Mouse (Mus musculus): ENCODE measurements around the gene P2ry6. TPM values are rescaled to one million over a fixed set of nuclear protein-coding genes. Genes with fewer than 3 reads are reported as not detected.

Gene P2ry6
- polyA plus RNA-seq, 1 experiment = 59.1 TPM

DNA sequence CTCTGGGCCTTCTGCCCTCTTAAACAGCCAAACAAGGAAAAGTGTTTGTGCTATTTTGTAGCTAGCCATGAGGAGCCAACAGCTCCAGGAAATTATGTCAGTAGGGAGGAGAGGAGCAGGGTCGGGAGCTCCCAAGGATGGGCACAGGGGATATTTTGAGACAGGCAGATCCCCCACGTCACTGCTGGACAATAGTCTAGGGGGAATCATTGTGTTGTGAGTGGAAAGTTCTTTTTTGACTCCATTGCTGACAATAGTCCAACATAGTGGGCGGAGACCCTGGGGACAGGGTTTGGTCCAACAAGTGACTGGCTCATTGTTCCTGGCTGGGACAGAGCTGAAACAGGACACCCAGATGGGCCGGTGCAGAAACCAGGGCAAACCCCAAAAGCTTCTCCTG, 18.7 kb upstream of the P2ry6 start:
- DNase-seq = no peak
- WGBS = 43% methylated on average over 4 of the region's 4 CpGs
- no peak overlapping the region for H3K4me3 ChIP-seq (replicated peaks; ENCODE audit: extremely low read depth, low read depth, low read length)
- TF ChIP-seq CTCF (IDR thresholded peaks at IDR 0.05; ENCODE audit: insufficient read depth, low read length) (no peak), POLR2A (IDR thresholded peaks at IDR 0.05; ENCODE audit: borderline replicate concordance, extremely low read depth, low read depth, low read length) (no peak)
- H3K4me1 ChIP-seq (ENCODE audit: control insufficient read depth, insufficient read depth, low read length) = peaks cover 22% of the 10 kb centered on the region

- peaks cover 22% of the 10 kb centered on the region for H3K4me1 ChIP-seq (ENCODE audit: control insufficient read depth, insufficient read depth, low read length)
- TF ChIP-seq POLR2A (IDR thresholded peaks at IDR 0.05; ENCODE audit: borderline replicate concordance, extremely low read depth, low read depth, low read length) = no peak
- TF ChIP-seq CTCF (IDR thresholded peaks at IDR 0.05; ENCODE audit: insufficient read depth, low read length) = no peak
- DNase-seq = no peak
- no peak overlapping the region for H3K4me3 ChIP-seq (replicated peaks; ENCODE audit: extremely low read depth, low read depth, low read length)
- WGBS = 69% methylated on average over 3 of the region's 3 CpGs
Measured at GRCm38 (mm10) chr7:100991972-100992371, 17.5 kb upstream of the P2ry6 start.

DNA sequence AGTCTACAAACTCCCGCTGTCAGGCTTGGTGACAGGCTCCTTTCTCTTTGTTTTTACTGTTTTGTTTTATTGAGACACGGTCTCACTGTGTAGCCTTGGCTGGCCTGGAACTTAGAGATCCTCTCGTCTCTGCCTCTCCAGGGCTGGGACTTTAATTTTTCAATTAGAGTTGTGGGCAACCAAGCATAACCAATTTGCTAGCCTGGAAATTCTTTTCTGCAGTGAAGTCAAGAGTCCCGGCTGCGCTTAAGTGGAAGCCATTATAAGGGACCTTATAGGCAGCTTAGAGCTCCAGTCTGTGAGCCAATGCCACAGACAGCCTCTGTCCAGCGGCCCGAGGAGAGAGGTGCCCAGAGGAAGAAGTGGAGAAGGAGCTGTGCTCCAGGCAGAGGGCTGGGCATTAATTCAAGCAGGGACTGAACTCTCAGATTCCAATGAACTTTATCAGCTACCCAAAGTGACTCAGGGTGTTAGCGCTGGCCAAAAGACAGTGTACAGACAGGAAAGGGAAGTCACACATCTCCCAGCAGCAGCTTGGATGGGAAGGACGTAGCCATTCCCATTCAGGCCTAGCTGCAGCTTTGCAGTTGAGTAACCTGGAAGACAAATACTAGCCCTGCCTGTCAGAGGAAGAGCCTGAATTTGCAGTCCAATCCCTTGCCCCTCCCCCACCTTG, 16.3 kb upstream of the P2ry6 start:
- no peak for DNase-seq

DNA sequence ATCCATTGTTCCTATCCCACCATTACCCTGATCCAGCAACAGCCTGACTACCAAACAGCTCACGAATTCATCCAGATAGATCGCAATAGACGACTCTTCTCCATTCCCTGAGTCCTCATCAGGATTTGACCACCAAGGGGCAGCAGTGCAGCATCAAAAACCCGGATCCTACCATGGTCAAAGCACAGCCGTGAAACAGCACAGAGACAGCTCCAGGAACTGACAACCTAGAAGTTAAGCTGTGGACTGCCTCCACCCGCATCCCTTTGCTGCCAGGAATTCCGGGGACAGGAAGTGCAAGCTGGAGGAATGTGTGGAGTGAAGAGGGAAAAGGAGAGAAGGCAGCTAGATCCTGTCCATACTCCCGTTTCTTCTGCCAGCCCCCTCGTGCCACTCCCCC, 13.6 kb upstream of the P2ry6 start:
- TF ChIP-seq CTCF (IDR thresholded peaks at IDR 0.05; ENCODE audit: insufficient read depth, low read length) (peak; percentile 66), POLR2A (IDR thresholded peaks at IDR 0.05; ENCODE audit: borderline replicate concordance, extremely low read depth, low read depth, low read length) (no peak)
- WGBS = 11% methylated on average over 9 of the region's 9 CpGs
- DNase-seq = peak; percentile 77
- Histone ChIP-seq H3K4me1 (ENCODE audit: control insufficient read depth, insufficient read depth, low read length) (peaks cover 21% of the 10 kb centered on the region), H3K4me3 (replicated peaks; ENCODE audit: extremely low read depth, low read depth, low read length) (no peak overlapping the region)

More for the DNA sequence above, 16.3 kb upstream of the P2ry6 start:
- Histone ChIP-seq H3K4me3 (replicated peaks; ENCODE audit: extremely low read depth, low read depth, low read length) (no peak overlapping the region), H3K4me1 (ENCODE audit: control insufficient read depth, insufficient read depth, low read length) (peaks cover 22% of the 10 kb centered on the region)
- WGBS = 35% methylated on average over 9 of the region's 9 CpGs
- TF ChIP-seq CTCF (IDR thresholded peaks at IDR 0.05; ENCODE audit: insufficient read depth, low read length) = no peak
- TF ChIP-seq POLR2A (IDR thresholded peaks at IDR 0.05; ENCODE audit: borderline replicate concordance, extremely low read depth, low read depth, low read length) = 0 out of 2 replicates have a peak, but pooled peaks have one; percentile 15

DNA sequence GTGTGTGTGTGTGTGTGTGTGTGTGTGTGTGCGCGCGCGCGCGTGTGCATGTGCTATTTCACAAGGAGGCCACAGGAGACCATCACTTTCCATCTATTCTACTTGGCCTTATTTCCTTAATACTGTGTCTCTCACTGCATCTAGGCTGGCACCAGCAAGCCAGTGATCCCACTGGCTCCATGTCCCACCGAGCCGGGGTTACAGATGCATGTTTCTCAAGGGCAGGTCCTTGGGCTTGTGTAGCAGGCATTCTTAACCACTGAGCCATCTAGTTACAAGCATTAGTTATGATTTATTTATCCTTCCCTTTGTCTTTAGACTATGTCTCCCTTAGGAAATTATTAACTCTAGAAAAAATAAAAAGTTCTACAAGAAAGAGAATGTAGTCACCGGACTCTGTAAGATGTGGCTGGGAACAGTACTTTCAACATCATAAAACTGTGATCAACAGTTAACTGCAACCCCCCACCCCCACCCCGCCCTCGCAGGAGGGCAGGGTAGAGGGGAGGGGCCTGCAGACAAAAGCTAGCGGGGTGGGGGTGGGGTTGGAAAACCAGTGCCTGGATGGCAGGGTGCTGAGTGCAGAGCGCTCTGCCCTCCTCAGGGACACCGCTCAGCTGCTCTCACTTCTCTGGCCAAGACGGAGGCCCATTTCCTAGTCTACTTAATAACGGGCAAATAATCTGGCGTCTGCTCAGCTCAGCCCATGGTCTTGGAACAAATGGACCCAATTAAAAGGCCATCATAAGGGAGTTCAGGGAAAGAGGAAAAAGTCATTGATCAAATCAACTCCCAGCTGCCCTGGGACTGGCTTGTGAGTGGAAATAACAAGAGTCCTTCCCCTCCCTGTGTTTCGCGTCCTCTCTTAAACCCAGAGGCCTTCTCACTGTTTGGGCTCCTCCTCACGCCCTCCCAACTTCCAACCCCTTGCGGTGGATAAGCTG, 10.3 kb upstream of the P2ry6 start:
- Histone ChIP-seq H3K4me3 (replicated peaks; ENCODE audit: extremely low read depth, low read depth, low read length) (no peak overlapping the region), H3K4me1 (ENCODE audit: control insufficient read depth, insufficient read depth, low read length) (peaks cover 6% of the 10 kb centered on the region; the same call in 1 of the 2 replicates)
- WGBS = 40% methylated on average over 21 of the region's 21 CpGs
- no peak for TF ChIP-seq CTCF (IDR thresholded peaks at IDR 0.05; ENCODE audit: insufficient read depth, low read length)
- TF ChIP-seq POLR2A (IDR thresholded peaks at IDR 0.05; ENCODE audit: borderline replicate concordance, extremely low read depth, low read depth, low read length) = peak; percentile 49; the same call in 1 of the 2 replicates
- DNase-seq = no peak

DNA sequence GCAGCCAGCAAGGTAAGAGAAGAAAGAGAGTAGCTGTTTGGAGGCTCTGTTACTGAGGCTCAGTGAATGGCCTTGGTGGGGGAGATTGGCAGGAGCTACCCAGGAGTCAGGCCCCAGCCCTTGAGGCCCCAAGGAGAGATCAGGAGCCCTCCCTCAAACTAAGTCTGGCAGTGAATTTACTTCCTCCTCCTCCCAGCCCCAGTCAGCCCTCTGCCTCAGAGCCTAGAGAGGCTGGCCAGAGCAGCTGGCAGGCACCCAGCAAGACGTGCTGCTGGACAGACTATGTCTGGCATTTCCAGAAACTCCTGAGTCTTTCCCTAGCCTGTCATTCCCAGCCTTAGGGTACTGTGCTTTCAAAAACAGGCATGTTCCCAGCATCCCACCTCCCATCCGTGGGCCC, 4.7 kb upstream of the P2ry6 start:
- Histone ChIP-seq H3K4me3 (replicated peaks; ENCODE audit: extremely low read depth, low read depth, low read length) (peak overlapping the region; percentile 33), H3K4me1 (ENCODE audit: control insufficient read depth, insufficient read depth, low read length) (peaks cover 8% of the 10 kb centered on the region)
- 0 out of 2 replicates have a peak, but pooled peaks have one; percentile 25 for TF ChIP-seq POLR2A (IDR thresholded peaks at IDR 0.05; ENCODE audit: borderline replicate concordance, extremely low read depth, low read depth, low read length)
- TF ChIP-seq CTCF (IDR thresholded peaks at IDR 0.05; ENCODE audit: insufficient read depth, low read length) = no peak
- WGBS = 18% methylated on average over 2 of the region's 2 CpGs
- peak; percentile 50 for DNase-seq

DNA sequence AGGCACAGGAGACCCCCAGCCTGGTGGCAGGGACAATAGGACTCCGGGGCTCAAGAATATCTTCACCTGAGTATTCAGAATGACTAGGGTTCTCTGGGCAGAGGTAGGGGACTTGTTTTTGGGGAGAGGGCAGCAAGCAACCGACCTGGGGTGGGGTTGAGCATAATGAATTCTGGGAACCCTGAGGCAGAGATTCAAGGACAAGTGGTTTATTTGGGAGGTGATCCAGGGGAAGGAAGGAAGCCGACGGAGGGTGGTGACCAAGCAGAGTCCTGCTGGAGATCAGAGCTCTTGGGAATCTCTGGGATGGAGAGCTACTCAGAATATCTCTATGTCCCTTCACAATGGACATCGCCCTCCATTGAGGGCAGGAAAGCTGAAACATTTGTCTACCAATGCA, 3.7 kb upstream of the P2ry6 start:
- DNase-seq = no peak
- no peak overlapping the region for H3K4me3 ChIP-seq (replicated peaks; ENCODE audit: extremely low read depth, low read depth, low read length)
- TF ChIP-seq POLR2A (IDR thresholded peaks at IDR 0.05; ENCODE audit: borderline replicate concordance, extremely low read depth, low read depth, low read length) = no peak
- TF ChIP-seq CTCF (IDR thresholded peaks at IDR 0.05; ENCODE audit: insufficient read depth, low read length) = no peak
- WGBS = 51% methylated on average over 5 of the region's 5 CpGs
- H3K4me1 ChIP-seq (ENCODE audit: control insufficient read depth, insufficient read depth, low read length) = peaks cover 8% of the 10 kb centered on the region

- TF ChIP-seq CTCF (IDR thresholded peaks at IDR 0.05; ENCODE audit: insufficient read depth, low read length) (no peak), POLR2A (IDR thresholded peaks at IDR 0.05; ENCODE audit: borderline replicate concordance, extremely low read depth, low read depth, low read length) (no peak)
- no peak for DNase-seq
- Histone ChIP-seq H3K4me1 (ENCODE audit: control insufficient read depth, insufficient read depth, low read length) (no peaks in the 10 kb centered on the region; the same call in 1 of the 2 replicates), H3K4me3 (replicated peaks; ENCODE audit: extremely low read depth, low read depth, low read length) (no peak overlapping the region)
- 62% methylated on average over 3 of the region's 3 CpGs for WGBS
Measured at GRCm38 (mm10) chr7:100972875-100973274, 1.6 kb downstream of the P2ry6 start.

- no peak for DNase-seq
- no peak for TF ChIP-seq POLR2A (IDR thresholded peaks at IDR 0.05; ENCODE audit: borderline replicate concordance, extremely low read depth, low read depth, low read length)
- TF ChIP-seq CTCF (IDR thresholded peaks at IDR 0.05; ENCODE audit: insufficient read depth, low read length) = no peak
- 80% methylated on average over 10 of the region's 10 CpGs for WGBS
- Histone ChIP-seq H3K4me3 (replicated peaks; ENCODE audit: extremely low read depth, low read depth, low read length) (no peak overlapping the region), H3K4me1 (ENCODE audit: control insufficient read depth, insufficient read depth, low read length) (no peaks in the 10 kb centered on the region; the same call in 1 of the 2 replicates)
Measured at GRCm38 (mm10) chr7:100968874-100969659, 5.4 kb downstream of the P2ry6 start.
